Comparison of ENCODE assay signal across 26 mouse cellular contexts in genomic region chr9:43178172-43178571, GRCm38 (mm10). TPM values are rescaled to one million over a fixed set of nuclear protein-coding genes. Genes with fewer than 3 reads are reported as not detected.
DNase-seq lines count a peak whose midpoint lies in the region; ATAC-seq and TF ChIP-seq lines count a peak whose summit lies in the region.
"Had no signal": no experiment of that assay in that cellular context is flagged by ENCODE, and none has a peak within 500 bp of the region (broad histone marks: within the 10 kb centered on the region; RNA-seq: fewer than 3 reads in every experiment).

No protein-coding gene starts in this region.

- no peak overlapping the region for H3K4me3 ChIP-seq in hindbrain, postnatal 0 days (ENCODE audit: low read length)
- H3K4me3 ChIP-seq in hindbrain, embryonic 11.5 days (ENCODE audit: low read depth, low read length): no peak overlapping the region
- no peak overlapping the region for H3K4me3 ChIP-seq in left cerebral cortex, adult 2 months
- H3K4me3 ChIP-seq: forebrain, embryonic 13.5 days; hindbrain, embryonic 12.5 days; limb, embryonic 13.5 days; megakaryocyte, embryonic 14.5 days; neural tube, embryonic 15.5 days had no signal

- no peaks in the 10 kb centered on the region for H3K9me3 ChIP-seq in hindbrain, postnatal 0 days (ENCODE audit: low read length)
- no peaks in the 10 kb centered on the region for H3K9me3 ChIP-seq in hindbrain, embryonic 11.5 days (ENCODE audit: control insufficient read depth, low read length)
- H3K9me3 ChIP-seq: forebrain, embryonic 13.5 days; G1E; hindbrain, embryonic 12.5 days; limb, embryonic 13.5 days; megakaryocyte, embryonic 14.5 days; neural tube, embryonic 15.5 days had no signal

- H3K4me2 ChIP-seq in hindbrain, postnatal 0 days (ENCODE audit: low read depth, low read length): no peak overlapping the region
- H3K4me2 ChIP-seq in hindbrain, embryonic 11.5 days (replicated peaks; ENCODE audit: low read depth, low read length): no peak overlapping the region
- H3K4me2 ChIP-seq: forebrain, embryonic 13.5 days; hindbrain, embryonic 12.5 days; limb, embryonic 13.5 days; neural tube, embryonic 15.5 days had no signal

- H3K36me3 ChIP-seq in hindbrain, postnatal 0 days (ENCODE audit: insufficient read depth, low read length): no peaks in the 10 kb centered on the region
- H3K36me3 ChIP-seq in hindbrain, embryonic 11.5 days (ENCODE audit: control insufficient read depth, insufficient read depth, low read length): no peaks in the 10 kb centered on the region
- H3K36me3 ChIP-seq: G1E; hindbrain, embryonic 12.5 days; limb, embryonic 13.5 days; neural tube, embryonic 15.5 days had no signal

- TF ChIP-seq CTCF in hindbrain, postnatal 0 days (IDR thresholded peaks at IDR 0.05; ENCODE audit: low read depth): peak; percentile 25; the same call in 1 of the 2 replicates
- TF ChIP-seq CTCF in left cerebral cortex, adult 2 months (IDR thresholded peaks at IDR 0.05): peak; percentile 9

- no peak for ATAC-seq in hindbrain, postnatal 0 days
- ATAC-seq in hindbrain, embryonic 11.5 days (ENCODE audit: low FRiP score): no peak
- ATAC-seq: forebrain, embryonic 13.5 days; inflammation-experienced regulatory T-cells, adult 6 months had no signal

- no peak overlapping the region for H3K9ac ChIP-seq in hindbrain, postnatal 0 days (replicated peaks; ENCODE audit: low read length)
- no peak overlapping the region for H3K9ac ChIP-seq in hindbrain, embryonic 11.5 days (ENCODE audit: low read depth, low read length)
- H3K9ac ChIP-seq: forebrain, embryonic 13.5 days; hindbrain, embryonic 12.5 days; limb, embryonic 13.5 days; liver, embryonic 14.5 days; neural tube, embryonic 15.5 days had no signal

- 67% methylated on average over 7 of the region's 7 CpGs for WGBS in hindbrain, postnatal 0 days
- WGBS in hindbrain, embryonic 11.5 days: 61% methylated on average over 7 of the region's 7 CpGs

- no peaks in the 10 kb centered on the region for H3K4me1 ChIP-seq in hindbrain, postnatal 0 days (ENCODE audit: insufficient read depth, low read length)
- H3K4me1 ChIP-seq in hindbrain, embryonic 11.5 days (replicated peaks; ENCODE audit: control insufficient read depth, insufficient read depth, low read length): no peaks in the 10 kb centered on the region
- H3K4me1 ChIP-seq: forebrain, embryonic 13.5 days; hindbrain, embryonic 12.5 days; limb, embryonic 13.5 days; megakaryocyte, embryonic 14.5 days; neural tube, embryonic 15.5 days had no signal

- no peaks in the 10 kb centered on the region for H3K27me3 ChIP-seq in hindbrain, postnatal 0 days (ENCODE audit: insufficient read depth, low read length)
- H3K27me3 ChIP-seq in hindbrain, embryonic 11.5 days (ENCODE audit: control insufficient read depth, insufficient read depth, low read length): no peaks in the 10 kb centered on the region
- H3K27me3 ChIP-seq: forebrain, embryonic 13.5 days; hindbrain, embryonic 12.5 days; limb, embryonic 13.5 days; neural tube, embryonic 15.5 days had no signal

- no peak for DNase-seq in hindbrain, postnatal 0 days (ENCODE audit: low spot score)
- DNase-seq in hindbrain, embryonic 11.5 days (ENCODE audit: low spot score): no peak
- no peak for DNase-seq in left cerebral cortex, adult 2 months (ENCODE audit: extremely low spot score in 1 of 2, low spot score in 2 of 2)
- DNase-seq in left cerebral cortex, postnatal 25 days (ENCODE audit: low spot score in 2 of 2): no peak
- DNase-seq in ES-CJ7 (ENCODE audit: low read depth, low spot score) (peak; percentile 58), ZHBTc4 (ENCODE audit: low read depth, low spot score) (peak; percentile 43)
- no peak for DNase-seq in ovary, postnatal 36 days (ENCODE audit: low spot score)
- DNase-seq: adrenal gland, postnatal 36 days; cerebellum, adult 11-12 months; cerebellum, postnatal 25 days; gastrocnemius, postnatal 25 days; lung, postnatal 10 days; midbrain, embryonic 14.5 days; right cerebral cortex, postnatal 25 days; thymus, adult 18-20 months had no signal

- no peak overlapping the region for H3K27ac ChIP-seq in hindbrain, postnatal 0 days
- no peak overlapping the region for H3K27ac ChIP-seq in hindbrain, embryonic 11.5 days (ENCODE audit: low read depth, low read length)
- no peak overlapping the region for H3K27ac ChIP-seq in left cerebral cortex, adult 2 months
- H3K27ac ChIP-seq: forebrain, embryonic 13.5 days; hindbrain, embryonic 12.5 days; limb, embryonic 13.5 days; liver, embryonic 14.5 days; neural tube, embryonic 15.5 days had no signal

- intact Hi-C loops in left cerebral cortex, adult 2 months (cut with DNase I): loop anchor here (10.0 kb wide), 1 partner anchor 813 kb away; no protein-coding TSS in a partner anchor
- intact Hi-C loops in left cerebral cortex, postnatal 25 days (cut with DNase I): no loop called here

RNA-seq across cellular contexts. Expression of gene Pou2f3, which starts 32.0 kb away (rescaled TPM):
- total RNA-seq in hindbrain, postnatal 0 days (2014; rRNA removed): 0.10 TPM in 1 of 2 replicates, not detected in the other
- 0.11 and 0.13 TPM in 2 replicates for polyA plus RNA-seq in hindbrain, postnatal 0 days (2015; fragmentation: Nextera tagmentation; extraction: Ambion mirVana)
- polyA plus RNA-seq in hindbrain, embryonic 11.5 days (2014; fragmentation: Nextera tagmentation; extraction: Ambion mirVana): not detected in 2 replicates
- under 1 TPM; 0.16 to 0.65 TPM for total RNA-seq in left cerebral cortex, adult 2 months (2021)
- total RNA-seq in left cerebral cortex, postnatal 25 days (2021): under 1 TPM in 1 of 2 experiments, not detected in 1; 0.30 TPM
- total RNA-seq: adrenal gland, postnatal 36 days; gastrocnemius, postnatal 25 days; left cerebral cortex, postnatal 10 days had no signal
- polyA plus RNA-seq: embryonic facial prominence, embryonic 11.5 days; forebrain, embryonic 13.5 days; G1E; hindbrain, embryonic 12.5 days; inflammation-experienced regulatory T-cells, adult 6 months; liver, embryonic 14.5 days; midbrain, embryonic 14.5 days; neural tube, embryonic 15.5 days; spleen, adult 2 months had no signal

Comparison
In these comparisons a context has a peak if more than half of its experiments do, and no peak if none do; other contexts are left out.
1. DNase-seq: peak in ES-CJ7 (single experiment) and ZHBTc4 (single experiment); none in hindbrain, postnatal 0 days (single experiment), hindbrain, embryonic 11.5 days (single experiment), left cerebral cortex, adult 2 months (0 of 2), left cerebral cortex, postnatal 25 days (0 of 2) and ovary, postnatal 36 days (single experiment).